Mouse (Mus musculus): ENCODE data around the gene Vps35l.

Gene Vps35l

GRCm38 (mm10) chr7:118858640-118859039 is 118.6 kb downstream of the Vps35l start:
- no peak for DNase-seq (ENCODE audit: extremely low read depth, low read depth, low spot score)

- DNase-seq (ENCODE audit: extremely low read depth, low read depth, low spot score) = no peak
Observed at GRCm38 (mm10) chr7:118865362-118865761, 125.3 kb downstream of the Vps35l start.

DNA sequence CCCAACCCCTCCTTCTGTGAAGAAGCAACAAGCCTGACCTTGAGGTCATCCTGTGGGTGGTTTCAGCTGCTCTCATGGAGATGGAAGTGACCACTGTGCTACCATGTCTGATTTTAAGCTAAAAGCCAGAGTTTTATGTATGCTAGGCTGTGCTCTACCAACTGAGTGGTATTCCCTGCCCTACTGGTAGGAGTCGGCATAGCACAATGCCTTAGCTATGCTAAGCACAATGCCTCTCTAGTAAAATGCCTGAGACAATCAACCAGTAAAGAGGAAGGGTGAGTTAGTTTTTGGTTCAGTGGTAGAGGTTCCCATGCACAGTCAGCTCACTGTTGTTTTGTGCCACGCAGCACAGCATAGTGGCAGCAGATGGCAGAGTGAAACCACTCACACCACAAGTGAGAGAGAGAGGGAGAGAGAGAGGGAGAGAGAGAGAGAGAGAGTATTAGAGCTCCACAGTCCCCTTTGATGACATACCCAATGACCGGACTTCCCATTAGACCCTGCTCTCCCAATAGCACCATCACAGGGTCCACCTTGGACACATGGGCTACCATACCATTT is 139.5 kb downstream of the Vps35l start:
- no peak for DNase-seq (ENCODE audit: extremely low read depth, low read depth, low spot score)

DNA sequence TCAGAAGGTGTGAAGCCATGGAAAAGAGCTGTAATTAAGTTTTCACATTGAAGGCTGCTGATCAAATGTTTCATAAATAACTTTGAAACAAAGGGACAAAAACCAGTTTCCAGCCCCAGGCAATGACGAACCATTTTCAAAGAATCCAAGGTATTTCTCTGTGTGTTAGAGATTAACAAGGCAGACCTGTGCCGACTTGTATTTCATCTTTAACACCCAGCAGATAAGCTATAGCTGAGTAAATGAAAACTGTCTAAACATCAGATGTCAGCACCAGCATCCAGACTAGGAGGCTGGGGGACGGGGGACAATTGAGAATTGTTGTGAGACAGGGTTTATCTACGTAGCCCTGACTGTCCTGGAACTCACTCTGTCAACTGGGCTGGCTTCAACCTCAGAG is 143.9 kb downstream of the Vps35l start:
- no peak for DNase-seq (ENCODE audit: extremely low read depth, low read depth, low spot score)

GRCm38 (mm10) chr7:118884969-118885368 is 144.9 kb downstream of the Vps35l start:
- DNase-seq (ENCODE audit: extremely low read depth, low read depth, low spot score) = no peak

DNA sequence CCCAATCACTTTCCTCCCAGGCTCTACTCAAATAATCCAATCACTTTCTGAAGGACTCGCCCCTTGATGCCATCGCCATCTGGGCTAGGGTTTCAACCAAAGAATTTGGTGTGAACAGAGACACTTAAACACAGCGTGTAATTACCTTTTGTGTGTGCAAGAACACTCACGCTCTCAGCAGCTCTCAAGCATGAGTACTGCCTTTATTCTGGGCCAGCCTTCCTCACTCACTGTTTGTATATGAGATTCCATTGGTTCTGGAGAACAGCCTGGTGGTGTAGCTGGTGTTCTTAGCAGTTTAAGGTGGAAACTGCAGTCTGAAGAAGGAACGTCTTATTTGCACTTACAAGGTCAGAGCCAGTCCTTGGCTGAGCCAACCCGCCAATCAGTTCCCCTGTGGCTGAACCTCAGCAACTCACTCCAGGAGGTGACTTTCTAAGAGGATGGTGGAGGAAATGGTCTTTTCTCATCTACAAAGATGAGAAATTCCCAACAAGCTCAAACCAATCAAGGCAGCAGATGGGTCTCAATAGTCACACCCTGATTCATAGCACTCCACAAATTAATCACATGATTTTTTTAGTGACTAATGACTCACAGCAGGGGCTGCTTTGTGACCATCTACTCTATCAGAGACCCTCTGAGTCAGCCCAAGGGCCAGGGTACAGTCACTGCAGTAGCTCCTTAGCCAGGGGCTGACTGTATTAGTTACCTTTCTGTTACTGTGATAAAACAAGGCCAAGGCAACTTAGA is 147.5 kb downstream of the Vps35l start:
- DNase-seq (ENCODE audit: extremely low read depth, low read depth, low spot score) = no peak

DNA sequence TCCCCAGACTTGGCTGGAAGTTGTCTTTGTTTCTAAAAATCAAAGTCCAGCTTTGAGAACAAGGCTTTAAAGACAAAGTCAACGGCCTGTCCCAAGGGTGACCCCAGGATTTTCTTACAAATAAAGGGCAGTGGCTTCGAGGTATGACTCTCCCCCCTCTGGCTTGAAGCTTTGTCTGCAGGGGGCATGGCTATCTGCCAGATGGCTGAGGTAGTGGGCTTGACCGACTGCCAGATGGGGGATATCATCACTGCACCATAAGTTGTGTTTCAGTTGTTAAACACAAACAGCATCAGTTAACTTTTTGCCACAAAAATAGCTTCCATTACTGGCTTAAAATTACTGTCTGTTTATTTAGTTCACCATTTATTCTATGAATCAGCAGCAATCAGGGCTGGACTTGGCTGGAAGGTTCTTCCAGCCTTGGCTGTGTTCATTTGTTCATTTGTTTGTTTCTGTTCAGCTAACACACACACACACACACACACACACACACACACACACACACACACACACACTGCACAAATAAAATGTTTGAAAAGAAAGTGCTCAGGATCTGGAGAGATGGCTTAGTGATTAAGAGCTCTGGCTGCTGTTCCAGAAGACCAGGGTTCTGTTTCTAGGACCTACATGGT is 149.1 kb downstream of the Vps35l start:
- no peak for DNase-seq (ENCODE audit: extremely low read depth, low read depth, low spot score)
